Mouse (Mus musculus): ENCODE data around the gene Zfp592.

GRCm38 (mm10) chr7:80952140-80952539, 41.3 kb upstream of the Zfp592 start:
- TF ChIP-seq CTCF (IDR thresholded peaks at IDR 0.05; ENCODE audit: low read depth) (no peak), EP300 (IDR thresholded peaks at IDR 0.05; ENCODE audit: low read depth) (no peak)
